Mouse (Mus musculus): ENCODE data around the gene Coq7.

GRCm38 (mm10) chr7:118493892-118494291 lies 39.3 kb downstream of the Coq7 start:
- no peak for TF ChIP-seq POLR2A (IDR thresholded peaks at IDR 0.05; ENCODE audit: control insufficient read depth, extremely low read depth, insufficient read depth, low read length, poor library complexity)
- no peak for TF ChIP-seq CTCF (IDR thresholded peaks at IDR 0.05; ENCODE audit: borderline replicate concordance, control insufficient read depth, extremely low read depth, insufficient read depth, low read length, poor library complexity)
